Mouse (Mus musculus) liver, embryonic 12.5 days (tissue): Measurements from ENCODE around the gene Inha. TPM values are rescaled to one million over a fixed set of nuclear protein-coding genes. Genes with fewer than 3 reads are reported as not detected.
A peak's percentile ranks its signal among the peaks of the same experiment; 100 is the strongest.

Experiments used
- ATAC-seq: fragments of 200-750 bp; cut with Nextera tagmentation; 2 replicates; pipeline ENCODE4 v1.8.0; 2017; ENCODE audit warnings: moderate number of reproducible peaks, mild to moderate bottlenecking, moderate library complexity
- H3K27ac ChIP-seq: fragments of 300-500 bp; sonication (generic); 2 replicates; pipeline ENCODE4 v1.5.1; 2016; ENCODE audit warnings: mild to moderate bottlenecking
- H3K27me3 ChIP-seq: fragments of 300-500 bp; sonication (generic); replicated peaks from 2 replicates; pipeline ENCODE4 v1.6.1; 2016; ENCODE audit warnings: mild to moderate bottlenecking, moderate library complexity
- H3K36me3 ChIP-seq: fragments of 300-500 bp; sonication (generic); 2 replicates; pipeline ENCODE4 v1.6.1; 2016; ENCODE audit warnings: mild to moderate bottlenecking, moderate library complexity
- H3K4me1 ChIP-seq: fragments of 300-500 bp; sonication (generic); 2 replicates; pipeline ENCODE4 v1.6.1; 2016
- H3K4me2 ChIP-seq: fragments of 300-500 bp; sonication (generic); 2 replicates; pipeline ENCODE4 v1.6.1; 2016; ENCODE audit warnings: mild to moderate bottlenecking, moderate library complexity
- H3K4me3 ChIP-seq: fragments of 300-500 bp; sonication (generic); 2 replicates; pipeline ENCODE4 v1.5.1; 2016; ENCODE audit warnings: mild to moderate bottlenecking, moderate library complexity
- H3K9ac ChIP-seq: fragments of 300-500 bp; sonication (generic); 2 replicates; pipeline ENCODE4 v1.6.1; 2016; ENCODE audit warnings: mild to moderate bottlenecking, moderate library complexity
- H3K9me3 ChIP-seq: fragments of 300-500 bp; sonication (generic); replicated peaks from 2 replicates; pipeline ENCODE4 v1.6.1; 2016; ENCODE audit warnings: mild to moderate bottlenecking, moderate library complexity
- WGBS: fragments of 180-500 bp; shearing (Covaris S2); methylation state at CpG from one replicate; pipeline ENCODE4 v1.1.7; 2016; ENCODE audit not compliant: insufficient replicate concordance; 5-methylcytosine and 5-hydroxymethylcytosine counted together
- polyA plus RNA-seq: library from polyadenylated mRNA; unstranded; fragments of >200 nt; fragmentation: Nextera tagmentation; extraction: Ambion mirVana; gene quantifications from 2 replicates; pipeline ENCODE4 v1.2.1, GENCODE M21; 2016

Gene Inha
- polyA plus RNA-seq: 1.1 and 1.2 TPM in 2 replicates

- no peak for ATAC-seq
- H3K4me3 ChIP-seq: peak within 1 kb of the TSS; percentile 61
- peaks cover 43% of the 10 kb centered on the region for H3K4me1 ChIP-seq
- peaks cover 90% of the 10 kb centered on the region for H3K27me3 ChIP-seq
- peak within 1 kb of the TSS; percentile 69 for H3K9ac ChIP-seq
- WGBS: 34% methylated on average over 10 of the region's 10 CpGs
- peak within 1 kb of the TSS; percentile 81 for H3K27ac ChIP-seq
- H3K9me3 ChIP-seq: no peaks in the 10 kb centered on the region
- H3K4me2 ChIP-seq: peak within 1 kb of the TSS; percentile 62
- H3K36me3 ChIP-seq: peaks cover 17% of the 10 kb centered on the region; the same call in 1 of the 2 replicates
These were observed at the start of gene Inha for GRCm38 (mm10) chr1:75507006-75507405. Gene Inha, plus strand, starts transcription at chr1:75507077.

DNA sequence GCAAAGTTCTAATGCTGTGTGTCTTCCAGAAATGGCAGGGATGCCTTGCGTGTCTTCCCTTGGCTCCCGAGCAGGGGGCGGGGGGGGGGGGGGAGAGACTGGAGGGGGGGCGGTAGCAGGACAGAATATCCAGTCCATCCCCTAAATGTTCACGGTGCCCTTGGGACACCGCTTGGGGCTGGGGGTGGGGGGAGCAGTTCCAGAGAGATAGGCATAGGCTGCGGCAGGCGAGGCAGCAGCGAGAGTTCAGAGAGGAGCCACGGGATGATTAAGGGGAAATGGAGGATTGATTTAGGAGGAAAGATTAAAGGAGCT lies 49.2 kb upstream of the Inha start:
- Histone ChIP-seq H3K9ac (no peak overlapping the region), H3K4me2 (peak overlapping the region; percentile 65), H3K36me3 (no peaks in the 10 kb centered on the region), H3K9me3 (no peaks in the 10 kb centered on the region), H3K4me3 (peak overlapping the region; percentile 42), H3K27ac (no peak overlapping the region), H3K27me3 (peaks cover 91% of the 10 kb centered on the region), H3K4me1 (peaks cover 61% of the 10 kb centered on the region)
- WGBS: 3% methylated on average over 7 of the region's 10 CpGs
- ATAC-seq: no peak

DNA sequence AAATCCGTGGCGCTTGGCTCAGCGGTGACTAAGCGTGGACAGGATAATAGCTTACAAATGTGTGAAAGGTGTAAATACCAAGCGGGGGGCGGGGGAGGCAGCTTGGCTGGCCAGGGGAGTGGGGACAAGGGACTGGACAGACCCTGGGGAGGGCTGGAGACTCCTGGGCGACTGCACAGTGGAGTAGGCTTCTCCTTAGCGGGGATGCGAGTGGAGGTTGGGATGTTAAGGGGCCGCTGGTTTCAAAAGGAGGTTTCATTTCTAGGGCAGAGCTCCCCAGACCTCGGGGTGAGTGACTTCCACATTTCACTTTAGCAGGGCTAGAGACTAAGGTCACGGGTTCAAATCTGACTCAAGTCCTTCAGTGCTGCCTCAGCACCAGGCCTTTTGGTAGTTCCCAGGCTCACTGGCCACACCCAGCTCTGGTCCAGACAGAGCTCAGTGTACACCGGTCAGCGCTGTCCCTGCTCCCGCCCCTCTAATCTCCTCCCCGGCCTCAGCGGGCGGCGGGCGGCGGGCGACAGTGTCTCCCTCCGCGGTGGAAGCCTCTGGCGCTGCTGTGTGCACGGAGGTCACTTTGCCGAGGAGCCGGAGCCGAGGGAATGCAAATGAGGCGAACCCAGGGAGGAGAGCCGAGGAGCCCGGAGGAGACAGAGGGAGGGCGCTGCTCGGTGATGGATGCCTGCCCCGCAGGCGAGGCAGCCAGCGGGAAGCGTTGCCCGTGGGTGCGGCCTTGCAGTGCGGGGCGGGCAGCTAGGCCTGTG lies 48.7 kb upstream of the Inha start:
- Histone ChIP-seq H3K36me3 (no peaks in the 10 kb centered on the region), H3K9me3 (no peaks in the 10 kb centered on the region), H3K4me2 (peak overlapping the region; percentile 65), H3K27me3 (peaks cover 85% of the 10 kb centered on the region), H3K27ac (peak overlapping the region; percentile 58; the same call in 1 of the 2 replicates), H3K4me1 (peaks cover 65% of the 10 kb centered on the region), H3K9ac (peak overlapping the region; percentile 27; the same call in 1 of the 2 replicates), H3K4me3 (peak overlapping the region; percentile 42)
- WGBS: 3% methylated on average over 42 of the region's 42 CpGs
- peak; percentile 57 for ATAC-seq

GRCm38 (mm10) chr1:75458789-75459684 lies 47.8 kb upstream of the Inha start:
- H3K9ac ChIP-seq: no peak overlapping the region
- peak overlapping the region; percentile 42 for H3K4me3 ChIP-seq
- H3K4me2 ChIP-seq: peak overlapping the region; percentile 65
- H3K27ac ChIP-seq: peak overlapping the region; percentile 58; the same call in 1 of the 2 replicates
- H3K4me1 ChIP-seq: peaks cover 74% of the 10 kb centered on the region
- H3K9me3 ChIP-seq: no peaks in the 10 kb centered on the region
- H3K27me3 ChIP-seq: peaks cover 80% of the 10 kb centered on the region
- H3K36me3 ChIP-seq: no peaks in the 10 kb centered on the region
- ATAC-seq: no peak
- 21% methylated on average over 20 of the region's 23 CpGs for WGBS

- Histone ChIP-seq H3K9ac (no peak overlapping the region), H3K4me1 (peaks cover 81% of the 10 kb centered on the region), H3K4me3 (no peak overlapping the region), H3K36me3 (no peaks in the 10 kb centered on the region), H3K9me3 (no peaks in the 10 kb centered on the region), H3K27me3 (peaks cover 80% of the 10 kb centered on the region), H3K4me2 (no peak overlapping the region), H3K27ac (no peak overlapping the region)
- no peak for ATAC-seq
- 54% methylated on average over 7 of the region's 7 CpGs for WGBS
These were observed 46.6 kb upstream of the Inha start for GRCm38 (mm10) chr1:75460297-75460696.

- no peaks in the 10 kb centered on the region for H3K9me3 ChIP-seq
- H3K4me1 ChIP-seq: peaks cover 75% of the 10 kb centered on the region
- H3K9ac ChIP-seq: peak overlapping the region; percentile 44
- no peaks in the 10 kb centered on the region for H3K36me3 ChIP-seq
- peak; percentile 79 for ATAC-seq
- WGBS: 6% methylated on average over 1 of the region's 1 CpGs
- peaks cover 78% of the 10 kb centered on the region for H3K27me3 ChIP-seq
- H3K4me3 ChIP-seq: no peak overlapping the region
- peak overlapping the region; percentile 80 for H3K27ac ChIP-seq
- H3K4me2 ChIP-seq: peak overlapping the region; percentile 65
These were observed 44.2 kb upstream of the Inha start for GRCm38 (mm10) chr1:75462636-75463035.

DNA sequence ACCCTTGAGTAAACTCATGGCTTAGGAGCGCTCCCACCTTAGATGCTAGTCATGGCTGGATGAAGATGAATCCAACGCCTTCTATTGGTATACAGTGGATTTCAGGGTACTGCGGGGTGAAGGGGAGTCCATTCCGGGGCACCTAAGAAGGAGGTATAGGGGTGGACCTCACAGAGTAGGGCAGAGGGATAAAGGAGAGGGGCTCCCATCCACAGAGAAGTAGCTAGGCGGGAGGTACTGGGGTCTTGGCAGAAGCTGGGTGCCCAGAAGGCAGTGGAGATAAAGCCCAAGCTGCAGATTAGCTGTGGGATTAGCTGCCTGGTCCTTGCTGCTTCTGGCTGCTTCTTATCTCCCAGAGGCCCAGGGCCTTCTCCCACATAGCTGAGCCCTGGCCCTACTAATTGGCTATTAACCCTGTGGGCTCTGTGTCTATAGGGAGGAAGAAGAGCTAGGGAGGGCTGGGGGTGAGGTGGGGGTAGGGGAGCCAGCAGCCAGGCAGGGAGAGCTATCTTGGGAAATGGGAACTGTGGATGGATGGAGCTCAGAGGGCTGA lies 43.1 kb upstream of the Inha start:
- peak overlapping the region; percentile 46 for H3K9ac ChIP-seq
- no peaks in the 10 kb centered on the region for H3K9me3 ChIP-seq
- H3K4me2 ChIP-seq: peak overlapping the region; percentile 65
- no peaks in the 10 kb centered on the region for H3K36me3 ChIP-seq
- 0 out of 2 replicates have a peak overlapping the region, but pooled peaks have one; percentile 21 for H3K4me3 ChIP-seq
- H3K4me1 ChIP-seq: peaks cover 64% of the 10 kb centered on the region
- H3K27me3 ChIP-seq: peaks cover 78% of the 10 kb centered on the region
- 33% methylated on average over 5 of the region's 5 CpGs for WGBS
- H3K27ac ChIP-seq: peak overlapping the region; percentile 80
- peak; percentile 90 for ATAC-seq

- ATAC-seq: no peak
- 0 out of 2 replicates have a peak overlapping the region, but pooled peaks have one; percentile 7 for H3K4me2 ChIP-seq
- H3K36me3 ChIP-seq: no peaks in the 10 kb centered on the region
- no peak overlapping the region for H3K9ac ChIP-seq
- H3K4me1 ChIP-seq: peaks cover 43% of the 10 kb centered on the region
- peaks cover 82% of the 10 kb centered on the region for H3K27me3 ChIP-seq
- H3K9me3 ChIP-seq: no peaks in the 10 kb centered on the region
- 7% methylated on average over 14 of the region's 14 CpGs for WGBS
- H3K27ac ChIP-seq: no peak overlapping the region
- no peak overlapping the region for H3K4me3 ChIP-seq
These were observed 39.5 kb upstream of the Inha start for GRCm38 (mm10) chr1:75467215-75467927.

DNA sequence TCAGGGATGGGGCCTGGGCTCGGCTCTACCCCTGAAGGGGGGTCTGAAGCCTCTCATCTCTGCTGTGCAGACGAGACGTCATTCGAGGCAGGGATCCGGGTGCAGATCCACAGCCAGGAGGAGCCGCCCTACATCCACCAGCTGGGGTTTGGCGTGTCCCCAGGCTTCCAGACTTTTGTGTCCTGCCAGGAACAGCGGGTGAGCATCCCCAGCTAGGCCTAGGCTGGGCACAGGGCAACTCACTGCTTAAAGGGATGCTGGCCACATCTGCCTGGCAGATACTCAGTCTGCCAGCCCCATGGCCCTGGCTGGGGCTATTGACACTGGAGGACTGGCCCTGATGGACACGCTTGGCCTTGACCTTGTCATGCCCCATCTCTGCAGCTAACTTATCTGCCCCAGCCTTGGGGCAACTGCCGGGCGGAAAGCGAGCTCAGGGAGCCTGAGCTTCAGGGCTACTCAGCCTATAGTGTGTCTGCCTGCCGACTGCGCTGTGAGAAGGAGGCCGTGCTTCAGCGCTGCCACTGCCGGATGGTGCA lies 37.5 kb upstream of the Inha start:
- Histone ChIP-seq H3K36me3 (peaks cover 11% of the 10 kb centered on the region), H3K9me3 (no peaks in the 10 kb centered on the region), H3K4me1 (peaks cover 23% of the 10 kb centered on the region), H3K4me2 (no peak overlapping the region), H3K4me3 (no peak overlapping the region), H3K27me3 (peaks cover 95% of the 10 kb centered on the region), H3K27ac (no peak overlapping the region), H3K9ac (no peak overlapping the region)
- 64% methylated on average over 17 of the region's 17 CpGs for WGBS
- no peak for ATAC-seq

DNA sequence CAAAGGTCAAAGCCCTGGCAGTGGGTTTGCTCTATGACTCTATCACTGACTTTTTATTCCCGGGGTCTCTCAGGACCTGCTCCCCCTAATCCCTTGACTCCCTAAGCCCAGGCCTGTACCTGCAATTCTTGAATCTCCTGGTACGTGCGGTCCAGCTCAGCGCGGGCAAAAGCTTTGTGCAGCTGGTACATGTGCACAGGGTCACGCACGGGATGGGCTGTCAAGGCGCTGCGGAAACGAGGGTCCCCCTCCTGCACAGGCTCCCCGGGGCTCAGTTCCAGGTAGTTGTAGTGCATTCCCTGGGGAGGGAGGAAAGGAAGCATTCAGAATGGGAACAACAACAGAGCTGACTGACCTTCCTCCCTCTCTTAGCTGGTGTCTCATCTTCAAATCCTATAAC lies 30.4 kb upstream of the Inha start:
- Histone ChIP-seq H3K4me3 (no peak overlapping the region), H3K4me1 (peaks cover 32% of the 10 kb centered on the region), H3K9ac (no peak overlapping the region), H3K27me3 (peaks cover 99% of the 10 kb centered on the region), H3K9me3 (no peaks in the 10 kb centered on the region), H3K36me3 (peaks cover 35% of the 10 kb centered on the region), H3K27ac (no peak overlapping the region), H3K4me2 (no peak overlapping the region)
- 88% methylated on average over 11 of the region's 11 CpGs for WGBS
- ATAC-seq: no peak
